Mouse (Mus musculus) bone marrow macrophage, adult 2 months (primary cell): ENCODE measurements around the gene Sema3f.

Source experiments
- CTCF ChIP-seq: IDR thresholded peaks from 2 replicates; pipeline ENCODE4 v1.5.1; 2012; ENCODE audit warnings: low read depth, mild to moderate bottlenecking, low read length, moderate library complexity
- POLR2A ChIP-seq: IDR thresholded peaks from 2 replicates; pipeline ENCODE4 v1.6.1; 2012; ENCODE audit warnings: mild to moderate bottlenecking, low read depth, low read length, borderline replicate concordance

- TF ChIP-seq CTCF = no peak
- TF ChIP-seq POLR2A = no peak
These were observed 10.8 kb downstream of the Sema3f start for GRCm38 (mm10) chr9:107699376-107699980.
